Mouse (Mus musculus) liver, postnatal 0 days (tissue): ENCODE data around the gene Grik2. TPM values are rescaled to one million over a fixed set of nuclear protein-coding genes. Genes with fewer than 3 reads are reported as not detected.
A peak's percentile ranks its signal among the peaks of the same experiment; 100 is the strongest.

Experiments
- ATAC-seq: fragments of 200-750 bp; cut with Nextera tagmentation; 2 replicates; pipeline ENCODE4 v1.8.0; 2017; ENCODE audit warnings: mild to moderate bottlenecking, moderate library complexity
- DNase-seq: peaks from one replicate; pipeline ENCODE4 v3.0.0-alpha.2; 2016
- H3K27ac ChIP-seq: fragments of 300-500 bp; sonication (generic); 2 replicates; pipeline ENCODE4 v1.5.1; 2014; ENCODE audit warnings: antibody characterized with exemption, moderate library complexity, mild to moderate bottlenecking, low read depth
- H3K27me3 ChIP-seq: fragments of 300-500 bp; sonication (generic); 2 replicates; pipeline ENCODE4 v1.6.1; 2014; ENCODE audit warnings: low read length, control low read depth, mixed read lengths; ENCODE audit not compliant: insufficient read depth
- H3K36me3 ChIP-seq: fragments of 300-500 bp; sonication (generic); replicated peaks from 2 replicates; pipeline ENCODE4 v1.6.1; 2014; ENCODE audit warnings: mild to moderate bottlenecking, control low read depth, low read length, moderate library complexity, mixed read lengths; ENCODE audit not compliant: insufficient read depth
- H3K4me1 ChIP-seq: fragments of 300-500 bp; sonication (generic); 2 replicates; pipeline ENCODE4 v1.6.1; 2014; ENCODE audit warnings: antibody characterized with exemption, mild to moderate bottlenecking, control low read depth; ENCODE audit not compliant: insufficient read depth
- H3K4me2 ChIP-seq: fragments of 300-500 bp; sonication (generic); 2 replicates; pipeline ENCODE4 v1.6.1; 2014; ENCODE audit warnings: low read depth, mild to moderate bottlenecking, low read length, moderate library complexity, mixed read lengths
- H3K4me3 ChIP-seq: fragments of 300-500 bp; sonication (generic); 2 replicates; pipeline ENCODE4 v1.5.1; 2014; ENCODE audit warnings: low read depth, low read length
- H3K9ac ChIP-seq: fragments of 300-500 bp; sonication (generic); replicated peaks from 2 replicates; pipeline ENCODE4 v1.6.1; 2014; ENCODE audit warnings: mild to moderate bottlenecking, moderate library complexity
- H3K9me3 ChIP-seq: fragments of 300-500 bp; sonication (generic); 2 replicates; pipeline ENCODE4 v1.6.1; 2016; ENCODE audit warnings: mild to moderate bottlenecking, control low read depth, low read length, mixed read lengths
- CTCF ChIP-seq: sonication (generic); IDR thresholded peaks from 2 replicates; pipeline ENCODE4 v1.5.1; 2016; ENCODE audit warnings: antibody characterized with exemption, low read depth
- EP300 ChIP-seq: IDR thresholded peaks from 2 replicates; pipeline ENCODE4 v1.6.1; 2016; ENCODE audit warnings: antibody characterized with exemption, low read depth, mild to moderate bottlenecking
- WGBS: fragments of 180-500 bp; shearing (Covaris S2); extraction: QIAGEN DNeasy Blood & Tissue Kit; methylation state at CpG from one replicate; pipeline ENCODE4 v1.1.7; 2014; ENCODE audit not compliant: insufficient replicate concordance; 5-methylcytosine and 5-hydroxymethylcytosine counted together
- polyA plus RNA-seq: library from polyadenylated mRNA; unstranded; fragments of >200 nt; fragmentation: Nextera tagmentation; extraction: Ambion mirVana; gene quantifications from 2 replicates; pipeline ENCODE4 v1.2.1, GENCODE M21; 2015

Gene Grik2
- polyA plus RNA-seq, 1 experiment from 2014 or later = not detected

- DNase-seq = peak; percentile 10
- no peak overlapping the region for H3K27ac ChIP-seq
- no peaks in the 10 kb centered on the region for H3K36me3 ChIP-seq
- H3K4me2 ChIP-seq = no peak overlapping the region
- TF ChIP-seq EP300 (no peak), CTCF (peak; percentile 33; the same call in 1 of the 2 replicates)
- H3K9ac ChIP-seq = no peak overlapping the region
- ATAC-seq = no peak
- no peaks in the 10 kb centered on the region for H3K4me1 ChIP-seq
- H3K27me3 ChIP-seq = no peaks in the 10 kb centered on the region
- 65% methylated on average over 4 of the region's 4 CpGs for WGBS
- H3K9me3 ChIP-seq = no peaks in the 10 kb centered on the region
- no peak overlapping the region for H3K4me3 ChIP-seq
Observed at GRCm38 (mm10) chr10:49481439-49481838, 307.1 kb downstream of the Grik2 start.

GRCm38 (mm10) chr10:49480085-49480749 lies 308.3 kb downstream of the Grik2 start:
- Histone ChIP-seq H3K9ac (no peak overlapping the region), H3K27me3 (no peaks in the 10 kb centered on the region), H3K4me2 (no peak overlapping the region), H3K36me3 (no peaks in the 10 kb centered on the region), H3K4me1 (no peaks in the 10 kb centered on the region), H3K27ac (no peak overlapping the region), H3K9me3 (no peaks in the 10 kb centered on the region), H3K4me3 (no peak overlapping the region)
- TF ChIP-seq CTCF (no peak), EP300 (no peak)
- WGBS = 70% methylated on average over 5 of the region's 5 CpGs
- no peak for ATAC-seq
- no peak for DNase-seq

- DNase-seq = no peak
- TF ChIP-seq CTCF (no peak), EP300 (no peak)
- no peak overlapping the region for H3K9ac ChIP-seq
- ATAC-seq = no peak
- H3K36me3 ChIP-seq = no peaks in the 10 kb centered on the region
- no peaks in the 10 kb centered on the region for H3K4me1 ChIP-seq
- H3K4me3 ChIP-seq = no peak overlapping the region
- H3K27me3 ChIP-seq = no peaks in the 10 kb centered on the region
- H3K9me3 ChIP-seq = no peaks in the 10 kb centered on the region
- H3K4me2 ChIP-seq = no peak overlapping the region
- no peak overlapping the region for H3K27ac ChIP-seq
Observed at GRCm38 (mm10) chr10:49473613-49474012, 315.0 kb downstream of the Grik2 start.

GRCm38 (mm10) chr10:49456791-49457190 lies 331.8 kb downstream of the Grik2 start:
- WGBS = 72% methylated on average over 2 of the region's 2 CpGs
- no peak for ATAC-seq
- H3K4me3 ChIP-seq = no peak overlapping the region
- no peak for DNase-seq
- TF ChIP-seq CTCF (no peak), EP300 (no peak)
- no peaks in the 10 kb centered on the region for H3K9me3 ChIP-seq
- H3K4me2 ChIP-seq = no peak overlapping the region
- H3K27ac ChIP-seq = no peak overlapping the region
- H3K27me3 ChIP-seq = no peaks in the 10 kb centered on the region
- H3K4me1 ChIP-seq = no peaks in the 10 kb centered on the region
- no peaks in the 10 kb centered on the region for H3K36me3 ChIP-seq
- H3K9ac ChIP-seq = no peak overlapping the region

- TF ChIP-seq CTCF = no peak
- TF ChIP-seq EP300 = no peak
- DNase-seq = no peak
- ATAC-seq = no peak
- no peak overlapping the region for H3K27ac ChIP-seq
- H3K9me3 ChIP-seq = 0 out of 2 replicates have a peak, but pooled peaks cover 2% of the 10 kb centered on the region
- H3K4me1 ChIP-seq = no peaks in the 10 kb centered on the region
- H3K4me2 ChIP-seq = no peak overlapping the region
- no peak overlapping the region for H3K9ac ChIP-seq
- no peaks in the 10 kb centered on the region for H3K27me3 ChIP-seq
- no peak overlapping the region for H3K4me3 ChIP-seq
- no peaks in the 10 kb centered on the region for H3K36me3 ChIP-seq
Observed at GRCm38 (mm10) chr10:49453535-49453934, 335.0 kb downstream of the Grik2 start.

- H3K9me3 ChIP-seq = no peaks in the 10 kb centered on the region
- no peak for ATAC-seq
- no peaks in the 10 kb centered on the region for H3K27me3 ChIP-seq
- no peak overlapping the region for H3K9ac ChIP-seq
- TF ChIP-seq CTCF = no peak
- H3K4me1 ChIP-seq = no peaks in the 10 kb centered on the region
- no peak overlapping the region for H3K4me2 ChIP-seq
- no peaks in the 10 kb centered on the region for H3K36me3 ChIP-seq
- no peak overlapping the region for H3K27ac ChIP-seq
- no peak overlapping the region for H3K4me3 ChIP-seq
- DNase-seq = no peak
- 60% methylated on average over 1 of the region's 1 CpGs for WGBS
Observed at GRCm38 (mm10) chr10:49441369-49441768, 347.2 kb downstream of the Grik2 start.

GRCm38 (mm10) chr10:49437057-49437456 lies 351.5 kb downstream of the Grik2 start:
- Histone ChIP-seq H3K4me3 (no peak overlapping the region), H3K27me3 (no peaks in the 10 kb centered on the region), H3K9ac (no peak overlapping the region), H3K4me2 (no peak overlapping the region), H3K27ac (no peak overlapping the region), H3K36me3 (no peaks in the 10 kb centered on the region), H3K9me3 (no peaks in the 10 kb centered on the region), H3K4me1 (no peaks in the 10 kb centered on the region)
- ATAC-seq = no peak
- WGBS = 64% methylated on average over 2 of the region's 2 CpGs
- DNase-seq = no peak
- TF ChIP-seq CTCF = no peak
- no peak for TF ChIP-seq EP300
